Mouse (Mus musculus) liver, embryonic 16.5 days (tissue): ENCODE measurements around the gene Cfap161. TPM values are rescaled to one million over a fixed set of nuclear protein-coding genes. Genes with fewer than 3 reads are reported as not detected.

ENCODE experiments used
- ATAC-seq: fragments of 200-750 bp; cut with Nextera tagmentation; 2 replicates; pipeline ENCODE4 v1.8.0; 2017; ENCODE audit warnings: low read depth, mild to moderate bottlenecking, moderate number of reproducible peaks, moderate library complexity
- H3K27ac ChIP-seq: fragments of 300-500 bp; sonication (generic); 2 replicates; pipeline ENCODE4 v1.5.1; 2014; ENCODE audit warnings: mild to moderate bottlenecking, low read length
- H3K27me3 ChIP-seq: fragments of 300-500 bp; sonication (generic); 2 replicates; pipeline ENCODE4 v1.6.1; 2014; ENCODE audit warnings: low read depth, low read length, mixed read lengths; ENCODE audit not compliant: control insufficient read depth, insufficient read depth
- H3K36me3 ChIP-seq: fragments of 300-500 bp; sonication (generic); 2 replicates; pipeline ENCODE4 v1.6.1; 2014; ENCODE audit warnings: mild to moderate bottlenecking; ENCODE audit not compliant: control insufficient read depth, insufficient read depth
- H3K4me1 ChIP-seq: fragments of 300-500 bp; sonication (generic); 2 replicates; pipeline ENCODE4 v1.6.1; 2014; ENCODE audit warnings: low read depth, low read length, mixed read lengths; ENCODE audit not compliant: control insufficient read depth
- H3K4me2 ChIP-seq: fragments of 300-500 bp; sonication (generic); 2 replicates; pipeline ENCODE4 v1.6.1; 2014; ENCODE audit warnings: low read depth, low read length, mixed read lengths
- H3K4me3 ChIP-seq: fragments of 300-500 bp; sonication (generic); 2 replicates; pipeline ENCODE4 v1.5.1; 2014; ENCODE audit warnings: low read depth, mild to moderate bottlenecking, low read length
- H3K9ac ChIP-seq: fragments of 300-500 bp; sonication (generic); 2 replicates; pipeline ENCODE4 v1.6.1; 2014; ENCODE audit warnings: low read depth, low read length
- H3K9me3 ChIP-seq: fragments of 300-500 bp; sonication (generic); replicated peaks from 2 replicates; pipeline ENCODE4 v1.6.1; 2016; ENCODE audit warnings: low read length; ENCODE audit not compliant: control insufficient read depth
- WGBS: fragments of 180-500 bp; shearing (Covaris S2); extraction: QIAGEN DNeasy Blood & Tissue Kit; methylation state at CpG from one replicate; pipeline ENCODE4 v1.1.7; 2014; ENCODE audit not compliant: insufficient replicate concordance; 5-methylcytosine and 5-hydroxymethylcytosine counted together
- polyA plus RNA-seq: library from polyadenylated mRNA; unstranded; fragments of >200 nt; fragmentation: Nextera tagmentation; extraction: Ambion mirVana; gene quantifications from 2 replicates; pipeline ENCODE4 v1.2.1, GENCODE M21; 2015

The Cfap161 gene
- polyA plus RNA-seq, 1 experiment from 2014 or later: not detected

DNA sequence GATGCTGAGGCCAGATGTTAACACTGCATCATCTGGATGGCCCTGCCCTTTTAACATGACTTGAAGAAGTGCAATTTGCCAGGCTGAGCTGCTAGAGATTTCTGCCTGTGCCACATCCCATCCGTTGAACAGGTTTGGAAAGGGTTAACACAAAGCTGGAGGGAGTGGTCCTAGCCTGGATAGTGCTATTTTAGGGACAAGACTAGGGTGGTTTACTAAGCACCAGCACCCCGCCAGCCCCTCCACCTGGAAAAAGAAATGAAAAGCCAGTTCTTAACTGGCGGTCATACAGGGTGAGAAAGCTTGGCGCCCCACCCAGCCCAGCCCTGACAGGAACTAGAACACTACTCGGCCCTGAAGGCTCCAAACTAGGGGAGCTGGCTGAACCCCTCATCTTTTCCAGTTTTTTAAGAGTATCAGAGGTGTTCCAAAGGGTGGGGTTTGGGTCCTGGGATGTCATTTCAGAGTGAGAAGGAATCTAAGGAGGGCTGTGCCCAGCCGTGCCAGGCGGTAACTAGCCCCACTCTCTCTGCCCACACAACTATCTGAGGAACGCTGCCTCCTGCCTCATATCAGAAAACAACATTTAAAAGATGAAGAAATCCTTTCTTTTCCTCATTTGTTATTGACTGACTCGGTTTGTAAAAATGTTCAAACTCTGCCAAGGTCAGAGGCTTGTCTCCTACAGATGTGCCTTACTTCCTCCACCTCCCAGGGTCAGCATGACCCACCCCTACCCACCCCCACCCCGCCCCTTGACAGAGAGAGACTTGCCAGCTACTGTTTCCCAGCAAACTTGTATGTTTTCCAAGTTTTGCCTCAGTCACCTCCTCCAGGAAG, 55.8 kb downstream of the Cfap161 start:
- H3K9me3 ChIP-seq: no peaks in the 10 kb centered on the region
- no peak for ATAC-seq

GRCm38 (mm10) chr7:83737914-83738490, 56.7 kb downstream of the Cfap161 start:
- Histone ChIP-seq H3K4me1 (no peaks in the 10 kb centered on the region), H3K4me2 (no peak overlapping the region), H3K36me3 (no peaks in the 10 kb centered on the region), H3K4me3 (no peak overlapping the region), H3K27ac (no peak overlapping the region), H3K9ac (no peak overlapping the region), H3K27me3 (no peaks in the 10 kb centered on the region), H3K9me3 (no peaks in the 10 kb centered on the region)
- no peak for ATAC-seq
- 49% methylated on average over 6 of the region's 6 CpGs for WGBS

More for the DNA sequence above, 55.8 kb downstream of the Cfap161 start:
- Histone ChIP-seq H3K36me3 (no peaks in the 10 kb centered on the region), H3K27me3 (no peaks in the 10 kb centered on the region), H3K4me3 (no peak overlapping the region), H3K4me1 (no peaks in the 10 kb centered on the region), H3K4me2 (no peak overlapping the region), H3K9ac (no peak overlapping the region), H3K27ac (no peak overlapping the region)
- WGBS: 56% methylated on average over 10 of the region's 10 CpGs

DNA sequence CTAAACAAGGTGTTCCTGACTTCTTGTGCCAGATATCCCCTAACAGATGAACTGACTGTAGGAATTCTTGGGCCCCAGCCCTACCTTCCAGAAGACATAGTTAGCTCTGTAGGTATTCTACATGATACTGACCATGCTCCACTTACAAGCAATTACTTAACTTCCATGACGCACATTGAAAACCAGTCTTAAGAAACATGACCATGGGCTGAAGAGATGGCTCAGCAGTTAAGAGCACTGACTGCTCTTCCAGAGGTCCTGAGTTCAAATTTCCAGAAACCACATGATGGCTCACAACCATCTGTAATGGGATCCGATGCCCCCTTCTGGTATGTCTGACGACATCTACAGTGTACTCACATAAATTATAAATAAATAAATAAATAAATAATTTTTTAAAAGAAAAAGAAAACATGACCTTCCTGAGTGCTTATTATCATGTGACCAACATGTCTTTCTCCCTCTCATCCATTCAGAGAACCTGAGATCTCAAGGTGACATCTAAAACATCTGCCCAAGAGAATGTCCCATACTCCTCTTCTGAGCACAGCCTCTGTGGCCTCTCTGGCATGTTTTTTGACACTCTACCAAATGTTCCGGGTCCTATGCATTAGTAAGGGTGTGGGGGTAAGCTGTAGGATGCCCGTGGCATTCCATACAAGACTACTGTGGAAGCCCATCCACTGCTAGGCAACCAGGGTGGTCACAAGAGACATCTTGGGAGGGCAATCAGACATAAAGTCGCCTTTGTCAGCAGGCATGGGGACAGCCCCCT, 58.2 kb downstream of the Cfap161 start:
- Histone ChIP-seq H3K4me3 (no peak overlapping the region), H3K9me3 (no peaks in the 10 kb centered on the region), H3K4me2 (no peak overlapping the region), H3K9ac (no peak overlapping the region), H3K4me1 (no peaks in the 10 kb centered on the region), H3K36me3 (no peaks in the 10 kb centered on the region), H3K27ac (no peak overlapping the region), H3K27me3 (no peaks in the 10 kb centered on the region)
- ATAC-seq: no peak
- WGBS: 56% methylated on average over 6 of the region's 6 CpGs

DNA sequence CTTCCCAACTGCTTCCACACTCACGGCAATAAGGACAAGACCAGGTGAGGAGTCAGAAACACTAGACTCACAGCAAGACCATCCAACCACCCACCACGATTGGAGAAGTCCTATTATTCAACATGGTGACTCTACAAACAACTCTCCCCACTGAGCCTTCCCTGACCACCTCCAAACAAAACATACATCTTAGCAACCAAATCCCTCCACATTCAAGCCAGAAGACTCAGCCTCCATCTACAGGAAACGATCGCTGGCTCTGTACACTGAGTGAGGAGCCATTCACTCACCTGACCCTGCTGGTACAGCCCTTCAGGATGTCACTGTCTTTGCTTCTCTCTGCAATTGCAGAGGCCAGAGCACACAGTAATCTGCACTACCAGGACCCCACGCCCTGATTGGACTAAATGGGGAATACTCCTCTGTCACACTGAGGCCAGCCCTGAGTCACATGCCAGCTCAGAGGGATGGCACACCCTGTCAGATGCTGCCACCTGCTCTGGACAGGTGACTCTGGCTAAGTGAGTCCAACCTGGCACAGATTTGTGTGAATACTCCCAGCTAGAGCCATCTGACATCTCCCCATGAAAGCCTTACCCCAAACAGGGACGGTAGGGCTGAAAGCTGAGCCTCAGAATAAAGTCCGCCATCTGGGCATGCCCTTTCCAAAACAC, 59.4 kb downstream of the Cfap161 start:
- H3K4me1 ChIP-seq: no peaks in the 10 kb centered on the region
- no peak for ATAC-seq
- H3K27me3 ChIP-seq: no peaks in the 10 kb centered on the region
- H3K9ac ChIP-seq: no peak overlapping the region
- no peak overlapping the region for H3K27ac ChIP-seq
- no peak overlapping the region for H3K4me3 ChIP-seq
- 62% methylated on average over 7 of the region's 7 CpGs for WGBS
- H3K36me3 ChIP-seq: no peaks in the 10 kb centered on the region
- H3K9me3 ChIP-seq: no peaks in the 10 kb centered on the region
- H3K4me2 ChIP-seq: no peak overlapping the region

GRCm38 (mm10) chr7:83734671-83735082, 60.0 kb downstream of the Cfap161 start:
- H3K27ac ChIP-seq: no peak overlapping the region
- H3K4me1 ChIP-seq: no peaks in the 10 kb centered on the region
- no peak overlapping the region for H3K4me2 ChIP-seq
- H3K9me3 ChIP-seq: no peaks in the 10 kb centered on the region
- ATAC-seq: no peak
- H3K9ac ChIP-seq: no peak overlapping the region
- 71% methylated on average over 6 of the region's 6 CpGs for WGBS
- no peaks in the 10 kb centered on the region for H3K27me3 ChIP-seq
- no peak overlapping the region for H3K4me3 ChIP-seq
- no peaks in the 10 kb centered on the region for H3K36me3 ChIP-seq

DNA sequence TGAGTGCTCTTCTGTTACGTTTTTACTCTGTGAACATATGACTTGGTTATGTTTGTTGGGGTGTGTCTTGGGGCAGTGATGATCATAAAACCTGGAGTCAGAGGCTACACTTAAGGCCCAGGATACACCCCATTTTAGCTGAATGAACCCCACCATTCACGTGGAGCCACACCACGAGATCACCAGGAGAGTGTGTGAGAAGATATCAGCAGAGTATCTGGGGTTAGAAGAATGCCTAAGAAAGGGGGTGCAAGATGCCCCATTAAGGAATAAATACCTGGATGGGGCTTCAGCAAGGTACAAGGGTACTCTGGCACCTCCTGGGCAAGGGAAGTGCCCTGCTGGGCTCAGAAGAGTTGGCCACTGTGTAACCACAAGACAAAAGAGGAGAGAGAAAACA, 60.4 kb downstream of the Cfap161 start:
- no peak overlapping the region for H3K27ac ChIP-seq
- no peak overlapping the region for H3K9ac ChIP-seq
- no peak overlapping the region for H3K4me3 ChIP-seq
- no peaks in the 10 kb centered on the region for H3K9me3 ChIP-seq
- H3K4me1 ChIP-seq: no peaks in the 10 kb centered on the region
- no peak for ATAC-seq
- H3K27me3 ChIP-seq: no peaks in the 10 kb centered on the region
- H3K36me3 ChIP-seq: no peaks in the 10 kb centered on the region
- no peak overlapping the region for H3K4me2 ChIP-seq
- WGBS: 53% methylated on average over 3 of the region's 3 CpGs

DNA sequence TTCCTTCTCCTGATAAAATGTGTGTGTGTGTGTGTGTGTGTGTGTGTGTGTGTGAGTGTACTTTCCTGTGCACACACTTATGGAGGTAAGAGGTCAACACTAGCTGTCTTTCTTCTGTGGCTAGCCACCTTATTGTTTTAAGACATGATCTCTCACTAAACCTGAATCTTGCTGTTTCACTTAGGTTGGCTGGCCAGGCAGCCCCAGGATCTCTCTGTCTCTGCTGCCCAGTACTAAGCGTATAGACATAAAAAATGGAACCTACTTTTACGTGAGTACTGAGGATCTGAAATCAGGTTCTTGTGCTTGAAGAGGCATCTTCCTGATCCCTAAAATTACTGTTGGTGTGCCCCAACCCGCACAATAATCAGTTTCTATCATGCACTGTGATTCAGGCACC, 61.9 kb downstream of the Cfap161 start:
- no peak overlapping the region for H3K27ac ChIP-seq
- H3K36me3 ChIP-seq: no peaks in the 10 kb centered on the region
- whole genome bisulfite sequencing: 59% methylated on average over 3 of the region's 3 CpGs
- H3K4me2 ChIP-seq: no peak overlapping the region
- no peaks in the 10 kb centered on the region for H3K9me3 ChIP-seq
- no peak overlapping the region for H3K9ac ChIP-seq
- no peaks in the 10 kb centered on the region for H3K27me3 ChIP-seq
- H3K4me1 ChIP-seq: no peaks in the 10 kb centered on the region
- no peak overlapping the region for H3K4me3 ChIP-seq
- no peak for ATAC-seq

GRCm38 (mm10) chr7:83731961-83732666, 62.6 kb downstream of the Cfap161 start:
- no peak overlapping the region for H3K4me3 ChIP-seq
- H3K4me1 ChIP-seq: no peaks in the 10 kb centered on the region
- no peaks in the 10 kb centered on the region for H3K27me3 ChIP-seq
- 67% methylated on average over 15 of the region's 15 CpGs for WGBS
- ATAC-seq: no peak
- H3K36me3 ChIP-seq: no peaks in the 10 kb centered on the region
- no peak overlapping the region for H3K27ac ChIP-seq
- no peak overlapping the region for H3K4me2 ChIP-seq
- no peak overlapping the region for H3K9ac ChIP-seq
- no peaks in the 10 kb centered on the region for H3K9me3 ChIP-seq
